Mouse (Mus musculus) C2C12 (cell line): ENCODE results near the gene Ahcyl2. TPM values are rescaled to one million over a fixed set of nuclear protein-coding genes. Genes with fewer than 3 reads are reported as not detected.

Experiments
- H3K27me3 ChIP-seq: one replicate; pipeline ENCODE4 v1.6.1; 2011; ENCODE audit not compliant: control insufficient read depth, insufficient read depth, insufficient read length
- H3K36me3 ChIP-seq: one replicate; pipeline ENCODE4 v1.6.1; 2011; ENCODE audit not compliant: control insufficient read depth, insufficient read depth
- H3K4me3 ChIP-seq: one replicate; pipeline ENCODE4 v1.5.1; 2011; ENCODE audit warnings: mild to moderate bottlenecking, control low read depth; ENCODE audit not compliant: poor library complexity, insufficient read depth, severe bottlenecking
- H3K79me2 ChIP-seq: one replicate; pipeline ENCODE4 v1.6.1; 2011; ENCODE audit not compliant: control insufficient read depth, insufficient read depth
- H3K79me3 ChIP-seq: one replicate; pipeline ENCODE4 v1.6.1; 2011; ENCODE audit warnings: low read depth, control low read depth
- H3ac ChIP-seq: one replicate; pipeline ENCODE3; 2011; ENCODE audit warnings: low read depth; ENCODE audit not compliant: control insufficient read depth, insufficient read length
- CEBPB ChIP-seq: IDR thresholded peaks from one replicate; pipeline ENCODE4 v1.6.1; 2011; ENCODE audit warnings: low read depth, mild to moderate bottlenecking, control low read depth, moderate library complexity
- CTCF ChIP-seq: IDR thresholded peaks from one replicate; pipeline ENCODE4 v1.5.1; 2011; ENCODE audit not compliant: control insufficient read depth, insufficient read depth, insufficient read length
- FOSL1 ChIP-seq: IDR thresholded peaks from one replicate; pipeline ENCODE4 v1.8.0; 2011; ENCODE audit warnings: mild to moderate bottlenecking, low read length; ENCODE audit not compliant: poor library complexity, insufficient read depth, severe bottlenecking
- MAX ChIP-seq: IDR thresholded peaks from one replicate; pipeline ENCODE4 v1.6.1; 2011; ENCODE audit warnings: mild to moderate bottlenecking, control low read depth
- MYOD1 ChIP-seq: IDR thresholded peaks from one replicate; pipeline ENCODE4 v1.6.1; 2011; ENCODE audit warnings: low read depth; ENCODE audit not compliant: control insufficient read depth, insufficient read length
- MYOG ChIP-seq: IDR thresholded peaks from one replicate; pipeline ENCODE4 v1.6.1; 2011; ENCODE audit not compliant: control insufficient read depth, insufficient read length; ENCODE audit errors: extremely low read depth
- USF1 ChIP-seq: IDR thresholded peaks from one replicate; pipeline ENCODE4 v1.6.1; 2011; ENCODE audit warnings: low read depth, mild to moderate bottlenecking, control low read depth, moderate library complexity
- long read RNA-seq, 2 experiments: library from polyadenylated mRNA; unstranded; transcript quantifications; one replicate each; pipeline ENCODE4 v2.0.0; 2019 to 2020
- polyA plus RNA-seq: library from polyadenylated mRNA; unstranded; fragments of >200 nt; fragmentation: generic; extraction: Trizol; gene quantifications from one replicate; pipeline ENCODE4 v1.2.1, GENCODE M21; 2012; ENCODE audit warnings: missing spikeins

Gene Ahcyl2
- polyA plus RNA-seq, result 6.3 TPM
- long read RNA-seq, experiment 1, partial matches to known transcripts, result 0 of 2 reads
- long read RNA-seq, experiment 1, other reads (novel, unspliced or antisense), result 2 of 2 reads
- long read RNA-seq, experiment 2, partial matches to known transcripts, result 0 of 2 reads
- long read RNA-seq, experiment 2, other reads (novel, unspliced or antisense), result 2 of 2 reads

- H3ac ChIP-seq, result peak within 1 kb of the TSS; percentile 87
- no peaks in the 10 kb centered on the region for H3K79me3 ChIP-seq
- peak within 1 kb of the TSS; percentile 60 for H3K4me3 ChIP-seq
- peak; percentile 97 for TF ChIP-seq USF1
- TF ChIP-seq MAX, result peak; percentile 62
- TF ChIP-seq CTCF, result no peak
- H3K79me2 ChIP-seq, result peaks cover 28% of the 10 kb centered on the region
- H3K36me3 ChIP-seq, result no peaks in the 10 kb centered on the region
- no peaks in the 10 kb centered on the region for H3K27me3 ChIP-seq
Measured at GRCm38 (mm10) chr6:29767813-29768660, at the start of gene Ahcyl2. TSS of gene Ahcyl2 (plus strand) at chr6:29768011.

- H3ac ChIP-seq, result no peak overlapping the region
- no peak overlapping the region for H3K4me3 ChIP-seq
- TF ChIP-seq USF1 (no peak), MYOD1 (no peak), CTCF (no peak), FOSL1 (no peak), MAX (no peak), CEBPB (no peak), MYOG (no peak)
- H3K79me2 ChIP-seq, result no peaks in the 10 kb centered on the region
- no peaks in the 10 kb centered on the region for H3K36me3 ChIP-seq
- H3K79me3 ChIP-seq, result no peaks in the 10 kb centered on the region
- H3K27me3 ChIP-seq, result peaks cover 14% of the 10 kb centered on the region
Measured at GRCm38 (mm10) chr6:29718894-29719329, 48.9 kb upstream of the Ahcyl2 start.

GRCm38 (mm10) chr6:29721890-29722289 is 45.9 kb upstream of the Ahcyl2 start:
- Histone ChIP-seq H3K79me3 (no peaks in the 10 kb centered on the region), H3ac (no peak overlapping the region), H3K4me3 (no peak overlapping the region), H3K79me2 (no peaks in the 10 kb centered on the region), H3K27me3 (peaks cover 14% of the 10 kb centered on the region), H3K36me3 (no peaks in the 10 kb centered on the region)
- TF ChIP-seq FOSL1, result no peak
- no peak for TF ChIP-seq MYOG
- TF ChIP-seq CEBPB, result no peak
- no peak for TF ChIP-seq CTCF
- no peak for TF ChIP-seq MAX

DNA sequence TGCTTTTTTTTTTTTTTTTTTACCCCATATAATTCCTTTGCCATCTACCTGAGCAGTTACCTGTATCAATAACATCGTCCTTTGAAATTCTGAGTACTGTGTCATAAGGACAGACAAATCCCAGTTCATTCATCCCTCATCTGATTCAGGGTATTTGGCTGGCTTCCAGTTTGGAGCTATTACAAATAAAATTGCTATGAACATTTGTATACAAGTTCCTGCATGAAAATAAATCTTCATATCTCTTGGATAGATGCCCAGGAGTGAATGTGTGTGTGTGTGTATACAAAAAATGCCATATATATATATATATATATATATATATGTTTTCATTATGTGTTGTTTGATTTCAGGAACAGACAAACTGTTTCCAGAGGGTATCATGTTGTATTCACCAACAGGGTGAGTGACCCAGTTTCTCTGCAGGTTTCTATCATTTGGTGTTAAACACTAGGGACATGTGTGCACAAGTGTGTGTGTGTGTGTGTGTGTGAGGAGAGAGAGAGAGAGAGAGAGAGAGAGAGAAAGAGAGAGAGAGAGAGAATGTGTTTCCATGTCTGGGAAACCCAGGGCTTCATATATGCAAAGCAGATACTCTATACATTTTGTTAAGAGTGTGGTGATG is 41.1 kb upstream of the Ahcyl2 start:
- TF ChIP-seq CTCF (no peak), FOSL1 (no peak), MYOD1 (no peak), CEBPB (no peak), MYOG (no peak), MAX (no peak), USF1 (no peak)
- no peaks in the 10 kb centered on the region for H3K79me2 ChIP-seq
- H3K4me3 ChIP-seq, result no peak overlapping the region

GRCm38 (mm10) chr6:29728035-29728434 is 39.8 kb upstream of the Ahcyl2 start:
- Histone ChIP-seq H3K27me3 (peaks cover under 1% of the 10 kb centered on the region), H3K36me3 (no peaks in the 10 kb centered on the region), H3K79me2 (no peaks in the 10 kb centered on the region), H3K4me3 (no peak overlapping the region), H3ac (no peak overlapping the region), H3K79me3 (no peaks in the 10 kb centered on the region)
- no peak for TF ChIP-seq FOSL1
- TF ChIP-seq MYOG, result no peak
- TF ChIP-seq USF1, result no peak
- TF ChIP-seq MYOD1, result no peak
- no peak for TF ChIP-seq CTCF

More for the DNA sequence above, 41.1 kb upstream of the Ahcyl2 start:
- Histone ChIP-seq H3K36me3 (no peaks in the 10 kb centered on the region), H3K27me3 (peaks cover 14% of the 10 kb centered on the region), H3K79me3 (no peaks in the 10 kb centered on the region), H3ac (no peak overlapping the region)
